Mouse (Mus musculus): ENCODE measurements around the gene Trim38. TPM values are rescaled to one million over a fixed set of nuclear protein-coding genes. Genes with fewer than 3 reads are reported as not detected.
"Not testable (repeated sequence)": the region's sequence is repeated elsewhere in the genome, so short reads cannot be mapped to it uniquely, and the experiment has no call there.

The Trim38 gene
- polyA plus RNA-seq, 1 experiment from 2014 or later: not detected

DNA sequence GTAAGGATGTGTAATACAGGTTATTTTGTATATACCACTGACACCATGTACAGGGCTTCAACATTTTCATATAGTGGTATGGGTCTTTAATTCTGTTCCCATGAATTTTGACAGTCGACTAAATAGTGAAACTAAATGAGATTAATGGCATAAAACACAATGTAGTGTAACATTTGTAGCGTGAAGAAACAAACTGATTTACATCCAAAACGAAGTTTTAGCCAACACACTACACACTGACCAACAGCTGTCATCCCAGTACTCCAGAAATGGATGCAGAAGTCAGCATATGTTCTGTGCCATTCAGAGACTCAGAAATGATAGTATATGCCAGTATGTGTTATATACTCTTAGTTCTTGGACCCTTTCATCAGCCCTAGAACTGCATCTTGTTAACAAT lies 11.8 kb upstream of the Trim38 start:
- no peak overlapping the region for H3K4me3 ChIP-seq (ENCODE audit: low read depth, low read length)
- H3K27ac ChIP-seq (ENCODE audit: low read depth, low read length): 0 out of 2 replicates have a peak overlapping the region, but pooled peaks have one; percentile 27
- no peaks in the 10 kb centered on the region for H3K36me3 ChIP-seq (ENCODE audit: control insufficient read depth, insufficient read depth, low read length)
- no peak overlapping the region; the same call in 1 of the 2 replicates for H3K4me2 ChIP-seq (ENCODE audit: low read depth)
- no peak overlapping the region for H3K9ac ChIP-seq (ENCODE audit: low read length)
- H3K4me1 ChIP-seq (ENCODE audit: control insufficient read depth, insufficient read depth, low read length): peaks cover 3% of the 10 kb centered on the region; the same call in 1 of the 2 replicates
- DNase-seq (ENCODE audit: low spot score): no peak
- no peaks in the 10 kb centered on the region for H3K27me3 ChIP-seq (ENCODE audit: control insufficient read depth, insufficient read depth, low read length)
- 46% methylated on average over 3 of the region's 3 CpGs for WGBS
- H3K9me3 ChIP-seq (ENCODE audit: control insufficient read depth, low read length): no peaks in the 10 kb centered on the region
- no peak for ATAC-seq (ENCODE audit: insufficient read depth, low FRiP score, low TSS enrichment)

DNA sequence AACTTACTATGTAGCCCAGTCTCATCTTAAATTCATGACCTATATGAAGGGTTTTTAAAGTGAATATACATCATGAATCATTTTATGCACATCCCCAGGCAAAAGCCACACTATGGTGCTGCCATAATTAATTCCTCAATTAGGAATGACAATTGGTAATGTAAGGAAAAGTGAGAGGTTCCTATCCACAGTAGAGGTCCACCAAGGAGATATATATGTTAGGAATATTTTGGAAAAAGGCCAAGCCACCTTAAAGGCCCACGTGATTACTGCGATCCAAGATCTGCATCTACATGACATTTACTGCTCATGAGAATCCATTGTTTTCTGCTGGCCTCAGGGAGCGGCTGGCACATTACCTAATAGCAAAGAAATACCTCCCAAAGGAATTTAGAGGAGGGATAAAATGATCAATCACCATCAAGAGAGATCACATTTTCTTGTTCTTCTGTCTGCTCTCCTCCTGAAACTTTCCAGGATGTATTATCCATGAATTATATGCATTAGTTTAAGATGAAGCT lies 10.4 kb upstream of the Trim38 start:
- H3K27ac ChIP-seq (ENCODE audit: low read depth, low read length): no peak overlapping the region
- no peak overlapping the region for H3K4me2 ChIP-seq (ENCODE audit: low read depth)
- peaks cover 3% of the 10 kb centered on the region; the same call in 1 of the 2 replicates for H3K4me1 ChIP-seq (ENCODE audit: control insufficient read depth, insufficient read depth, low read length)
- H3K9ac ChIP-seq (ENCODE audit: low read length): no peak overlapping the region
- no peak overlapping the region for H3K4me3 ChIP-seq (ENCODE audit: low read depth, low read length)
- no peak for ATAC-seq (ENCODE audit: insufficient read depth, low FRiP score, low TSS enrichment)
- whole genome bisulfite sequencing: 55% methylated on average over 3 of the region's 3 CpGs
- H3K27me3 ChIP-seq (ENCODE audit: control insufficient read depth, insufficient read depth, low read length): no peaks in the 10 kb centered on the region
- no peaks in the 10 kb centered on the region for H3K9me3 ChIP-seq (ENCODE audit: control insufficient read depth, low read length)
- no peaks in the 10 kb centered on the region for H3K36me3 ChIP-seq (ENCODE audit: control insufficient read depth, insufficient read depth, low read length)
- no peak for DNase-seq (ENCODE audit: low spot score)

DNA sequence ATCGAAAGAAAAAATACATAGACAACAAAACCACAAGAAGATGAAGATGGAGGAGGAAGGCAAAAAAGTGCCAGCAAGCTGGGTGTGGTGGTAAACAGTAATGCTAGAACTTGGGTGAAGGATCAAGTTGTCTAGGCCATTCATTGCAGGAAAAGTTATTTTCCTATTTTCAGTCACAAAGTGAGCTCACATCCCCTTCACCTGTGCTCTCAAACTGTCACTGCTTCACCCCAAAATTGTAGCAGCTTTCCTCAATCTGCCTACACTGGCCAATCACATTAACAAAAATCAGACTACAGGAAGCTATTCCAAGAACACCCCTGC lies 9.8 kb upstream of the Trim38 start:
- Histone ChIP-seq H3K36me3 (ENCODE audit: control insufficient read depth, insufficient read depth, low read length) (no peaks in the 10 kb centered on the region), H3K9me3 (ENCODE audit: control insufficient read depth, low read length) (no peaks in the 10 kb centered on the region), H3K9ac (ENCODE audit: low read length) (0 out of 2 replicates have a peak overlapping the region, but pooled peaks have one; percentile 57), H3K4me3 (ENCODE audit: low read depth, low read length) (no peak overlapping the region), H3K4me1 (ENCODE audit: control insufficient read depth, insufficient read depth, low read length) (peaks cover 3% of the 10 kb centered on the region; the same call in 1 of the 2 replicates), H3K4me2 (ENCODE audit: low read depth) (peak overlapping the region; percentile 70), H3K27me3 (ENCODE audit: control insufficient read depth, insufficient read depth, low read length) (no peaks in the 10 kb centered on the region), H3K27ac (ENCODE audit: low read depth, low read length) (peak overlapping the region; percentile 72)
- WGBS: 69% methylated on average over 1 of the region's 1 CpGs
- no peak for DNase-seq (ENCODE audit: low spot score)
- no peak for ATAC-seq (ENCODE audit: insufficient read depth, low FRiP score, low TSS enrichment)

DNA sequence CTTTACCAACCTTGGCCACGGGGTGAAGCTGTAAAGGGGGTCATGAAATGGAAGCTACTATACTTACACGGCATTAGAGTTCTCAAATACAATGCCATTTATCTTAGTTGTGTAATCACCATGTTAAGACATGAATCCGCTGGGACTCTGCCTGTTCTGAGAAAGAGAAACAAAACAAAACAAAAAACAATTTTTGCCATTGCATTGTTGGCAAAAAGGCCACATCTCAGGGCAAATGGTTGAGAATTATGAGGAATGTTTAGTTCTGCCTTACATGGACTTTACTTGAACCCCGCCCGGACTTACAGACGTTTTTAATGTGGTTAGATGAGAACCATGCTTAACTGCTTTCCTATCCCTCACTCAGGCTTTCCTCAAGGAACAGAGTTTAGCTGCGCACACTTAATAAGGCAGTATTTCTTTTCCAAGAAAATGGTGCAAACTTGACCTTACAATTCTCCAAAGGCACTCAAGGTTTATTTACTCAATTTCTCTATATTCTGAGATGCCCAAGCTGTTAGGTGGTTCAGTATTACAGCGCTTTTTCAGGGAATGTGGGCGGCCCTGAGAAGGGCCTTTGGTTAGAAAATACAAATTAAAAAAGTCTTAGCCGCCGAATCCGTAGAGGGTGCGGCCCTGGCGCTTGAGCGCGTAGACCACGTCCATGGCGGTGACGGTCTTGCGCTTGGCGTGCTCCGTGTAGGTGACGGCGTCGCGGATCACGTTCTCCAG lies 9.3 kb upstream of the Trim38 start:
- no peaks in the 10 kb centered on the region for H3K27me3 ChIP-seq (ENCODE audit: control insufficient read depth, insufficient read depth, low read length)
- H3K9me3 ChIP-seq (ENCODE audit: control insufficient read depth, low read length): no peaks in the 10 kb centered on the region
- peak overlapping the region; percentile 50 for H3K4me3 ChIP-seq (ENCODE audit: low read depth, low read length)
- H3K4me1 ChIP-seq (ENCODE audit: control insufficient read depth, insufficient read depth, low read length): peaks cover 3% of the 10 kb centered on the region; the same call in 1 of the 2 replicates
- no peaks in the 10 kb centered on the region for H3K36me3 ChIP-seq (ENCODE audit: control insufficient read depth, insufficient read depth, low read length)
- ATAC-seq (ENCODE audit: insufficient read depth, low FRiP score, low TSS enrichment) (peak; percentile 1; the same call in 1 of the 2 replicates), DNase-seq (ENCODE audit: low spot score) (peak; percentile 41)
- peak overlapping the region; percentile 70 for H3K4me2 ChIP-seq (ENCODE audit: low read depth)
- 2% methylated on average over 20 of the region's 27 CpGs for WGBS
- H3K27ac ChIP-seq (ENCODE audit: low read depth, low read length): peak overlapping the region; percentile 72
- H3K9ac ChIP-seq (ENCODE audit: low read length): peak overlapping the region; percentile 57

DNA sequence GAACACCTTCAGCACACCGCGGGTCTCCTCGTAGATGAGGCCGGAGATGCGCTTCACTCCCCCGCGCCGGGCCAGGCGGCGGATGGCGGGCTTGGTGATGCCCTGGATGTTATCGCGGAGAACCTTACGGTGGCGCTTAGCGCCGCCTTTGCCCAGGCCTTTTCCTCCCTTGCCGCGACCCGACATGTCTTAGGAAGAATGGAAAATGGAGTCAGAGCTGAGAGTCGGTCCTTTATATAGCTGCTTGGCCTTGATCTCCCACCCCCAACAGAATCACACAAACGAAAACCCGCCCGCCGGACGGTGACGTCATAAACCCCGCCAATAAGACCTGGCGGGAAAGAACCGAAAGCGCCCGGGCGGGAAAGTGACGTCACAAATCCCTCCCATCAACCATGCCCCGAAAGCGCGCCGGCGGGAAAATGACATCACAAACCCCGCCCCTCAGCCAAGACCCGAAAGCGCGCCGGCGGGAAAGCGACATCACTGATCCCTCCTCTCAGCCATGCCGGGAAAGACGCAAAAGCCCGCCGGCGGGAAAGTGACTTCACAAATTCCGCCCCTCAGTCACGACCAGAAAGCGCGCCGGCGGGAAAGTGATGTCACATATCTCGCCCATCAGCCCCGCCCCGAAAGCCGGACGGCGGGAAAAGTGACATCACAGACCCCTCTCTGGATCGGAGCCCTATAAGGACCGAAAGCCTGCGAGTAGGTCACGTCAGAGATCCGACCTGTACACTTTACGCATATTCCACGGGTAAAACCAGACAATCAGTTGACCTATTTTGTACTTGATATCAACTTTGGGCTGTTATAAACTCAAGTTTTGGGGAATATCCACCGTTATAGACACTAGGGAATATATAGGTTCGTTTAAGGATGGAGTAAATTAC lies 8.5 kb upstream of the Trim38 start, which contains the start of gene Hist1h4a:
Gene Hist1h4a, minus strand, starts transcription at position 259 of the 893 bp plus-strand sequence.
- DNase-seq (ENCODE audit: low spot score) (peak; percentile 99), ATAC-seq (ENCODE audit: insufficient read depth, low FRiP score, low TSS enrichment) (peak; percentile 71)
- under 1% methylated on average over 60 of the region's 72 CpGs for WGBS
- peak within 1 kb of the TSS; percentile 88 for H3K27ac ChIP-seq (ENCODE audit: low read depth, low read length)
- H3K9me3 ChIP-seq (ENCODE audit: control insufficient read depth, low read length): no peaks in the 10 kb centered on the region
- peak within 1 kb of the TSS; percentile 59 for H3K9ac ChIP-seq (ENCODE audit: low read length)
- H3K4me3 ChIP-seq (ENCODE audit: low read depth, low read length): peak within 1 kb of the TSS; percentile 50
- no peaks in the 10 kb centered on the region for H3K36me3 ChIP-seq (ENCODE audit: control insufficient read depth, insufficient read depth, low read length)
- no peaks in the 10 kb centered on the region for H3K27me3 ChIP-seq (ENCODE audit: control insufficient read depth, insufficient read depth, low read length)
- H3K4me1 ChIP-seq (ENCODE audit: control insufficient read depth, insufficient read depth, low read length): peaks cover 3% of the 10 kb centered on the region; the same call in 1 of the 2 replicates
- peak within 1 kb of the TSS; percentile 70 for H3K4me2 ChIP-seq (ENCODE audit: low read depth)

DNA sequence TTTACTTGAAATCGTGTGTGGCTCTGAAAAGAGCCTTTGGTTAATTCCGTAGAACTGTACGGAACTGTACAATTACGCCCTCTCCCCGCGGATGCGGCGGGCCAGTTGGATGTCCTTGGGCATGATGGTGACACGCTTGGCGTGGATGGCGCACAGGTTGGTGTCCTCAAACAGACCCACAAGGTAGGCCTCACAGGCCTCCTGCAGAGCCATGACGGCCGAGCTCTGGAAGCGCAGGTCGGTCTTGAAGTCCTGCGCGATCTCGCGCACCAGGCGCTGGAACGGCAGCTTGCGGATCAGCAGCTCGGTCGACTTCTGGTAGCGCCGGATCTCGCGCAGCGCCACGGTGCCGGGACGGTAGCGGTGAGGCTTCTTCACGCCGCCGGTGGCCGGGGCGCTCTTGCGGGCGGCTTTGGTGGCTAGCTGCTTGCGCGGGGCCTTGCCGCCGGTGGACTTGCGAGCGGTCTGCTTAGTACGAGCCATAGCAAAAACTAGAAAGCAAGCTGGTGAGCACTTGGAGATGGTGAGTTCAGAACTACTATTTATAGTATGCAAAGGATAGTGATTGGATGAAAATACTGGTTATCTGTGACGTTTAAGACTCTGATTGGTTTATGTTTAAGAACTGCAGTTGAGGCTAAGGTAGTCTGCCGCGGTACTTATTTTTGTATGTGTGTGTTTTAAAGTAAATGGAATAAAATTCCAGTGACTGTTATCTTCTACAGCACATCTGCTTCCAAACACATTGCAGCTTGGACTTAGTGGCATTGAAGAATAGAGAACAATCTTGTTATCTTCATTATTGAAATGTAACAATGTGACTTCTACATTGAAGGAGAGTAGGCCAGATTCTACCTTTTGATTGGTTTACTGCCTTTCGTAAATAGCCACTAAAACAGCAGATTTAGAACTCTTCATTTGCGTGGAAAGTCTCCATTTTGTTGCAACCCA lies 7.6 kb upstream of the Trim38 start, which contains the start of gene Hist1h3a:
Gene Hist1h3a, minus strand, starts transcription at position 516 of the 951 bp plus-strand sequence.
- H3K27ac ChIP-seq (ENCODE audit: low read depth, low read length): peak within 1 kb of the TSS; percentile 89
- peak within 1 kb of the TSS; percentile 70 for H3K4me2 ChIP-seq (ENCODE audit: low read depth)
- WGBS: under 1% methylated on average over 30 of the region's 52 CpGs
- DNase-seq (ENCODE audit: low spot score) (peak; percentile 54), ATAC-seq (ENCODE audit: insufficient read depth, low FRiP score, low TSS enrichment) (peak; percentile 58)
- peak within 1 kb of the TSS; percentile 59 for H3K9ac ChIP-seq (ENCODE audit: low read length)
- H3K4me1 ChIP-seq (ENCODE audit: control insufficient read depth, insufficient read depth, low read length); H3K27me3 ChIP-seq (ENCODE audit: control insufficient read depth, insufficient read depth, low read length); H3K36me3 ChIP-seq (ENCODE audit: control insufficient read depth, insufficient read depth, low read length); H3K9me3 ChIP-seq (ENCODE audit: control insufficient read depth, low read length): not testable (repeated sequence)
- peak within 1 kb of the TSS; percentile 50 for H3K4me3 ChIP-seq (ENCODE audit: low read depth, low read length)

DNA sequence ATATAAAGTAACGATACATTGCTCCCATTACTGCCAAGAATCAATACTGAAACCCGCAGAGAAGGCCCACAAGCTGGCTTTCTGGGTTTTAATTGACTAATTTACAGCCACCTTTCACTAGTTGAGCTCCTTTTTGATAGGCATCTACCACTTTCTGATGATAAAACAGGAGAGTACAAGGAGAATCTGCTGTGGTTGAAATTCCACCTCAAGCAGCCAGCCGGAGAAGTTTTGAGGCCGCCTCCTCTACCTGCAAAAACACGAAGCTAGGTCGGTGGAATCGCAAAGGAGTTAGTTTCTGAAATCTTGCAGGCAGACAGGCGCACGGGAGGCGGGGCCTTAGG lies 6.5 kb upstream of the Trim38 start:
- H3K27ac ChIP-seq (ENCODE audit: low read depth, low read length): peak overlapping the region; percentile 89
- under 1% methylated on average over 10 of the region's 10 CpGs for WGBS
- peak overlapping the region; percentile 50 for H3K4me3 ChIP-seq (ENCODE audit: low read depth, low read length)
- H3K9ac ChIP-seq (ENCODE audit: low read length): peak overlapping the region; percentile 58
- H3K4me1 ChIP-seq (ENCODE audit: control insufficient read depth, insufficient read depth, low read length): no peaks in the 10 kb centered on the region; the same call in 1 of the 2 replicates
- no peaks in the 10 kb centered on the region for H3K36me3 ChIP-seq (ENCODE audit: control insufficient read depth, insufficient read depth, low read length)
- DNase-seq (ENCODE audit: low spot score) (no peak), ATAC-seq (ENCODE audit: insufficient read depth, low FRiP score, low TSS enrichment) (no peak)
- peak overlapping the region; percentile 70 for H3K4me2 ChIP-seq (ENCODE audit: low read depth)
- H3K9me3 ChIP-seq (ENCODE audit: control insufficient read depth, low read length): no peaks in the 10 kb centered on the region
- H3K27me3 ChIP-seq (ENCODE audit: control insufficient read depth, insufficient read depth, low read length): no peaks in the 10 kb centered on the region

Data from neural tube, embryonic 11.5 days (tissue).